Mouse (Mus musculus): ENCODE measurements around the gene Traf7.

The Traf7 gene

GRCm38 (mm10) chr17:24476022-24476776 is 51.5 kb downstream of the Traf7 start:
- DNase-seq = no peak

GRCm38 (mm10) chr17:24475586-24475985 is 52.2 kb downstream of the Traf7 start:
- no peak for DNase-seq

GRCm38 (mm10) chr17:24474557-24474956 is 53.2 kb downstream of the Traf7 start:
- DNase-seq = no peak

- no peak for DNase-seq
Measured at GRCm38 (mm10) chr17:24473612-24474275, 54.0 kb downstream of the Traf7 start, which contains the start of gene Bricd5. Gene Bricd5, plus strand, starts transcription at chr17:24473884.

- no peak for DNase-seq
Measured at GRCm38 (mm10) chr17:24472512-24472911, 55.2 kb downstream of the Traf7 start.

GRCm38 (mm10) chr17:24470701-24471527 is 56.8 kb downstream of the Traf7 start:
- peak; percentile 34 for DNase-seq

- DNase-seq = peak; percentile 100
Measured at GRCm38 (mm10) chr17:24469910-24470602, 57.7 kb downstream of the Traf7 start, which contains the start of the genes E4f1 and Pgp. Gene E4f1, minus strand, starts transcription at chr17:24470313. Gene Pgp, plus strand, starts transcription at chr17:24470392.

GRCm38 (mm10) chr17:24469336-24469909 is 58.3 kb downstream of the Traf7 start:
- no peak for DNase-seq

GRCm38 (mm10) chr17:24468636-24469246 is 59.0 kb downstream of the Traf7 start:
- no peak for DNase-seq

- DNase-seq = no peak
Measured at GRCm38 (mm10) chr17:24463374-24464133, 64.2 kb downstream of the Traf7 start.

GRCm38 (mm10) chr17:24462932-24463331 is 64.8 kb downstream of the Traf7 start:
- no peak for DNase-seq

- DNase-seq = no peak
Measured at GRCm38 (mm10) chr17:24461580-24461979, 66.2 kb downstream of the Traf7 start.

Measured in right cerebral cortex, postnatal 4 days (tissue).